Mouse (Mus musculus) stomach, embryonic 16.5 days (tissue): ENCODE data around the gene Gm14226. TPM values are rescaled to one million over a fixed set of nuclear protein-coding genes. Genes with fewer than 3 reads are reported as not detected.

Experiments
- ATAC-seq: fragments of 200-750 bp; cut with Nextera tagmentation; 2 replicates; pipeline ENCODE4 v1.8.0; 2017; ENCODE audit warnings: moderate number of reproducible peaks, moderate TSS enrichment; ENCODE audit not compliant: insufficient read depth, low FRiP score
- H3K27ac ChIP-seq: fragments of 300-500 bp; sonication (generic); 2 replicates; pipeline ENCODE4 v1.5.1; 2014; ENCODE audit warnings: low read length
- H3K27me3 ChIP-seq: fragments of 300-500 bp; sonication (generic); 2 replicates; pipeline ENCODE4 v1.6.1; 2014; ENCODE audit warnings: low read length, control low read depth, mixed read lengths; ENCODE audit not compliant: control insufficient read depth, insufficient read depth
- H3K36me3 ChIP-seq: fragments of 300-500 bp; sonication (generic); 2 replicates; pipeline ENCODE4 v1.6.1; 2014; ENCODE audit warnings: low read length; ENCODE audit not compliant: control insufficient read depth, insufficient read depth
- H3K4me1 ChIP-seq: fragments of 300-500 bp; sonication (generic); 2 replicates; pipeline ENCODE4 v1.6.1; 2014; ENCODE audit warnings: low read length, control low read depth, mixed read lengths; ENCODE audit not compliant: control insufficient read depth, insufficient read depth
- H3K4me2 ChIP-seq: fragments of 300-500 bp; sonication (generic); 2 replicates; pipeline ENCODE4 v1.6.1; 2014; ENCODE audit warnings: low read depth, low read length, mixed read lengths
- H3K4me3 ChIP-seq: fragments of 300-500 bp; sonication (generic); replicated peaks from 2 replicates; pipeline ENCODE4 v1.5.1; 2014; ENCODE audit warnings: mild to moderate bottlenecking, low read length
- H3K9ac ChIP-seq: fragments of 300-500 bp; sonication (generic); 2 replicates; pipeline ENCODE4 v1.6.1; 2014; ENCODE audit warnings: low read length
- H3K9me3 ChIP-seq: fragments of 300-500 bp; sonication (generic); replicated peaks from 2 replicates; pipeline ENCODE4 v1.6.1; 2016; ENCODE audit warnings: low read length, control low read depth; ENCODE audit not compliant: control insufficient read depth
- WGBS: fragments of 180-500 bp; shearing (Covaris S2); extraction: QIAGEN DNeasy Blood & Tissue Kit; methylation state at CpG from one replicate; pipeline ENCODE4 v1.1.7; 2014; 5-methylcytosine and 5-hydroxymethylcytosine counted together
- polyA plus RNA-seq: library from polyadenylated mRNA; unstranded; fragments of >200 nt; fragmentation: Nextera tagmentation; extraction: Ambion mirVana; gene quantifications from 2 replicates; pipeline ENCODE4 v1.2.1, GENCODE M21; 2015

Gene Gm14226
- polyA plus RNA-seq, 1 experiment from 2014 or later: 2.4 TPM

- WGBS: 82% methylated on average over 6 of the region's 6 CpGs
- Histone ChIP-seq H3K27ac (no peak overlapping the region), H3K9ac (no peak overlapping the region), H3K9me3 (no peaks in the 10 kb centered on the region), H3K36me3 (no peaks in the 10 kb centered on the region), H3K4me3 (no peak overlapping the region), H3K4me2 (no peak overlapping the region), H3K4me1 (peaks cover 19% of the 10 kb centered on the region), H3K27me3 (no peaks in the 10 kb centered on the region)
- no peak for ATAC-seq
Measured at GRCm38 (mm10) chr2:155075649-155076048, 57.6 kb downstream of the Gm14226 start.

Other genes starting within 250 kb of the Gm14226 start
- not detected in 2 replicates for gene Gm14214, start 248.2 kb upstream of the Gm14226 start, polyA plus RNA-seq
- 36.8 and 39.4 TPM in 2 replicates for gene Raly, start 227.2 kb upstream of the Gm14226 start, polyA plus RNA-seq
- gene a, start 226.9 kb upstream of the Gm14226 start, polyA plus RNA-seq: 0.41 and 1.0 TPM in 2 replicates
- gene Eif2s2, start 125.3 kb upstream of the Gm14226 start, polyA plus RNA-seq: 74.7 and 88.7 TPM in 2 replicates
- 52.4 and 56.2 TPM in 2 replicates for gene Ahcy, start 56.2 kb downstream of the Gm14226 start, polyA plus RNA-seq
- 51.9 and 54.3 TPM in 2 replicates for gene Itch, start 115.2 kb downstream of the Gm14226 start, polyA plus RNA-seq
- 341 and 379 TPM in 2 replicates for gene Dynlrb1, start 218.3 kb downstream of the Gm14226 start, polyA plus RNA-seq